8 mouse cellular contexts compared by ENCODE assay signal in genomic region chr1:134120179-134120578, GRCm38 (mm10). TPM values are rescaled to one million over a fixed set of nuclear protein-coding genes. Genes with fewer than 3 reads are reported as not detected.
DNase-seq lines count a peak whose midpoint lies in the region; ATAC-seq and TF ChIP-seq lines count a peak whose summit lies in the region.
"Had no signal": no experiment of that assay in that cellular context is flagged by ENCODE, and none has a peak within 500 bp of the region (broad histone marks: within the 10 kb centered on the region; RNA-seq: fewer than 3 reads in every experiment).

No protein-coding gene starts in this region.

- H3K27me3 ChIP-seq in cerebellum, adult 2 months (ENCODE audit: control insufficient read depth, insufficient read depth, low read length) = no peaks in the 10 kb centered on the region
- no peaks in the 10 kb centered on the region for H3K27me3 ChIP-seq in forebrain, postnatal 0 days (ENCODE audit: insufficient read depth, low read length)
- H3K27me3 ChIP-seq in hindbrain, embryonic 14.5 days (ENCODE audit: control insufficient read depth, insufficient read depth, low read length) = no peaks in the 10 kb centered on the region
- no peaks in the 10 kb centered on the region for H3K27me3 ChIP-seq in midbrain, embryonic 13.5 days
- no peaks in the 10 kb centered on the region; the same call in 1 of the 2 replicates for H3K27me3 ChIP-seq in small intestine, adult 2 months (ENCODE audit: control insufficient read depth, insufficient read depth, low read length)

- peak; percentile 60 for DNase-seq in T-cell, adult 2 months (ENCODE audit: low spot score)
- DNase-seq in cerebellum, adult 2 months = peak; percentile 74 to 90
- peak; percentile 94 for DNase-seq in forebrain, postnatal 0 days
- peak; percentile 98 for DNase-seq in hindbrain, embryonic 14.5 days (ENCODE audit: low spot score)
- peak; percentile 88 to 89 for DNase-seq in left cerebral cortex, postnatal 10 days (ENCODE audit: extremely low spot score in 1 of 2, low spot score in 2 of 2)

- intact Hi-C loops in left cerebral cortex, postnatal 10 days (cut with DNase I) = loop anchor here (5.0 kb wide), 1 partner anchor 212 kb away; the partner anchor contains the start of gene Ppfia4

- H3K4me2 ChIP-seq in forebrain, postnatal 0 days (ENCODE audit: low read depth) = peak overlapping the region; percentile 23; the same call in 1 of the 2 replicates
- 0 out of 2 replicates have a peak overlapping the region, but pooled peaks have one; percentile 6 for H3K4me2 ChIP-seq in hindbrain, embryonic 14.5 days (replicated peaks)
- no peak overlapping the region for H3K4me2 ChIP-seq in midbrain, embryonic 13.5 days (replicated peaks)

- no peak overlapping the region for H3K4me3 ChIP-seq in cerebellum, adult 2 months (replicated peaks; ENCODE audit: insufficient read depth, low read depth, low read length)
- no peak overlapping the region for H3K4me3 ChIP-seq in forebrain, postnatal 0 days (ENCODE audit: low read depth, low read length)
- H3K4me3 ChIP-seq in hindbrain, embryonic 14.5 days (replicated peaks; ENCODE audit: low read length) = no peak overlapping the region
- no peak overlapping the region for H3K4me3 ChIP-seq in midbrain, embryonic 13.5 days (replicated peaks)
- H3K4me3 ChIP-seq in small intestine, adult 2 months (ENCODE audit: low read depth, low read length) = no peak overlapping the region
- H3K4me3 ChIP-seq: myocyte had no signal

- TF ChIP-seq POLR2A in cerebellum, adult 2 months (IDR thresholded peaks at IDR 0.05; ENCODE audit: borderline replicate concordance, insufficient read depth, low read length) = no peak
- TF ChIP-seq POLR2A in small intestine, adult 2 months (IDR thresholded peaks at IDR 0.05; ENCODE audit: low read depth, low read length) = no peak

- 0% methylated on average over 5 of the region's 5 CpGs for WGBS in cerebellum, adult 2 months
- 1% methylated on average over 5 of the region's 5 CpGs for WGBS in forebrain, postnatal 0 days
- 8% methylated on average over 5 of the region's 5 CpGs for WGBS in hindbrain, embryonic 14.5 days
- 5% methylated on average over 5 of the region's 5 CpGs for WGBS in midbrain, embryonic 13.5 days
- 4% methylated on average over 5 of the region's 5 CpGs for WGBS in small intestine, adult 2 months

- H3K9ac ChIP-seq in forebrain, postnatal 0 days = peak overlapping the region; percentile 22; the same call in 1 of the 2 replicates
- no peak overlapping the region for H3K9ac ChIP-seq in hindbrain, embryonic 14.5 days
- no peak overlapping the region for H3K9ac ChIP-seq in midbrain, embryonic 13.5 days (replicated peaks)

- peak; percentile 93 for ATAC-seq in forebrain, postnatal 0 days
- ATAC-seq in hindbrain, embryonic 14.5 days (ENCODE audit: low FRiP score) = peak; percentile 77; the same call in 1 of the 2 replicates
- peak; percentile 86 for ATAC-seq in midbrain, embryonic 13.5 days

- H3K27ac ChIP-seq in cerebellum, adult 2 months (ENCODE audit: insufficient read depth, low read length) = no peak overlapping the region
- no peak overlapping the region for H3K27ac ChIP-seq in forebrain, postnatal 0 days (ENCODE audit: low read depth, low read length)
- no peak overlapping the region for H3K27ac ChIP-seq in hindbrain, embryonic 14.5 days
- no peak overlapping the region for H3K27ac ChIP-seq in midbrain, embryonic 13.5 days
- no peak overlapping the region for H3K27ac ChIP-seq in small intestine, adult 2 months (ENCODE audit: insufficient read depth, low read depth, low read length)

- no peaks in the 10 kb centered on the region for H3K36me3 ChIP-seq in forebrain, postnatal 0 days (ENCODE audit: insufficient read depth)
- no peaks in the 10 kb centered on the region for H3K36me3 ChIP-seq in hindbrain, embryonic 14.5 days (replicated peaks; ENCODE audit: control insufficient read depth, insufficient read depth)
- H3K36me3 ChIP-seq in midbrain, embryonic 13.5 days = no peaks in the 10 kb centered on the region
- no peaks in the 10 kb centered on the region for H3K36me3 ChIP-seq in small intestine, adult 2 months (ENCODE audit: control insufficient read depth, insufficient read depth, low read length)

- no peaks in the 10 kb centered on the region for H3K9me3 ChIP-seq in forebrain, postnatal 0 days (ENCODE audit: low read length)
- no peaks in the 10 kb centered on the region for H3K9me3 ChIP-seq in hindbrain, embryonic 14.5 days (ENCODE audit: control insufficient read depth, low read length)
- H3K9me3 ChIP-seq in midbrain, embryonic 13.5 days = no peaks in the 10 kb centered on the region

- TF ChIP-seq CTCF in cerebellum, adult 2 months (IDR thresholded peaks at IDR 0.05; ENCODE audit: borderline replicate concordance, insufficient read depth, low read depth, low read length) = peak; percentile 97
- peak; percentile 95 for TF ChIP-seq CTCF in forebrain, postnatal 0 days (IDR thresholded peaks at IDR 0.05; ENCODE audit: low read depth)
- peak; percentile 82; the same call in 1 of the 2 replicates for TF ChIP-seq CTCF in small intestine, adult 2 months (IDR thresholded peaks at IDR 0.05; ENCODE audit: extremely low read depth, insufficient read length, insufficient replicate concordance, low read depth, low read length)

- H3K4me1 ChIP-seq in cerebellum, adult 2 months (ENCODE audit: control insufficient read depth, insufficient read depth, low read length) = no peaks in the 10 kb centered on the region
- no peaks in the 10 kb centered on the region for H3K4me1 ChIP-seq in forebrain, postnatal 0 days (ENCODE audit: insufficient read depth)
- 0 out of 2 replicates have a peak, but pooled peaks cover 2% of the 10 kb centered on the region for H3K4me1 ChIP-seq in hindbrain, embryonic 14.5 days (replicated peaks; ENCODE audit: control insufficient read depth, insufficient read depth, low read length)
- H3K4me1 ChIP-seq in midbrain, embryonic 13.5 days (replicated peaks) = peaks cover 6% of the 10 kb centered on the region
- no peaks in the 10 kb centered on the region for H3K4me1 ChIP-seq in small intestine, adult 2 months (ENCODE audit: control insufficient read depth, insufficient read depth, insufficient read length, low read length)

RNA-seq across cellular contexts. Expression of gene Chit1, which starts 9.1 kb away (rescaled TPM):
- polyA plus RNA-seq in cerebellum, adult 2 months (2012; rRNA removed) = not detected in 2 replicates
- total RNA-seq in forebrain, postnatal 0 days (2014; rRNA removed) = 0.19 and 0.46 TPM in 2 replicates
- polyA plus RNA-seq in forebrain, postnatal 0 days (2015; fragmentation: Nextera tagmentation; extraction: Ambion mirVana) = 0.30 and 0.41 TPM in 2 replicates
- 0.20 and 0.23 TPM in 2 replicates for polyA plus RNA-seq in hindbrain, embryonic 14.5 days (2014; fragmentation: Nextera tagmentation; extraction: Ambion mirVana)
- under 1 TPM; 0.26 to 0.60 TPM for total RNA-seq in left cerebral cortex, postnatal 10 days (2021)
- 0.09 and 0.27 TPM in 2 replicates for polyA plus RNA-seq in midbrain, embryonic 13.5 days (2015; fragmentation: Nextera tagmentation; extraction: Ambion mirVana)
- polyA plus RNA-seq in small intestine, adult 2 months (2012; rRNA removed) = 1.6 TPM in 1 of 2 replicates, not detected in the other

RNA-seq across cellular contexts. Expression of gene Btg2, which starts 41.3 kb away (rescaled TPM):
- polyA plus RNA-seq in cerebellum, adult 2 months (2012; rRNA removed) = 11.9 and 15.3 TPM in 2 replicates
- 9.2 and 11.9 TPM in 2 replicates for total RNA-seq in forebrain, postnatal 0 days (2014; rRNA removed)
- polyA plus RNA-seq in forebrain, postnatal 0 days (2015; fragmentation: Nextera tagmentation; extraction: Ambion mirVana) = 10.1 and 12.0 TPM in 2 replicates
- 26.3 and 29.0 TPM in 2 replicates for polyA plus RNA-seq in hindbrain, embryonic 14.5 days (2014; fragmentation: Nextera tagmentation; extraction: Ambion mirVana)
- total RNA-seq in left cerebral cortex, postnatal 10 days (2021) = 10 to 100 TPM; 10.0 to 11.5 TPM
- 109 and 110 TPM in 2 replicates for polyA plus RNA-seq in midbrain, embryonic 13.5 days (2015; fragmentation: Nextera tagmentation; extraction: Ambion mirVana)
- polyA plus RNA-seq in small intestine, adult 2 months (2012; rRNA removed) = 18.0 and 73.7 TPM in 2 replicates
